Mouse (Mus musculus) hindbrain, embryonic 11.5 days (tissue): ENCODE data around the gene Qrich1. TPM values are rescaled to one million over a fixed set of nuclear protein-coding genes. Genes with fewer than 3 reads are reported as not detected.

Experiments used
- ATAC-seq: fragments of 200-750 bp; cut with Nextera tagmentation; 2 replicates; pipeline ENCODE4 v1.8.0; 2017; ENCODE audit warnings: mild to moderate bottlenecking, moderate TSS enrichment, moderate library complexity; ENCODE audit not compliant: low FRiP score
- DNase-seq: peaks from one replicate; pipeline ENCODE4 v3.0.0-alpha.2; 2015; ENCODE audit warnings: low spot score
- H3K27ac ChIP-seq: fragments of 300-500 bp; sonication (generic); 2 replicates; pipeline ENCODE4 v1.5.1; 2014; ENCODE audit warnings: mild to moderate bottlenecking, low read depth, low read length
- H3K27me3 ChIP-seq: fragments of 300-500 bp; sonication (generic); 2 replicates; pipeline ENCODE4 v1.6.1; 2014; ENCODE audit warnings: mild to moderate bottlenecking, low read length, moderate library complexity, mixed read lengths; ENCODE audit not compliant: control insufficient read depth, insufficient read depth
- H3K36me3 ChIP-seq: fragments of 300-500 bp; sonication (generic); 2 replicates; pipeline ENCODE4 v1.6.1; 2014; ENCODE audit warnings: mild to moderate bottlenecking, low read length, moderate library complexity, mixed read lengths; ENCODE audit not compliant: control insufficient read depth, insufficient read depth
- H3K4me1 ChIP-seq: fragments of 300-500 bp; sonication (generic); replicated peaks from 2 replicates; pipeline ENCODE4 v1.6.1; 2014; ENCODE audit warnings: low read length, mixed read lengths; ENCODE audit not compliant: control insufficient read depth, insufficient read depth
- H3K4me2 ChIP-seq: fragments of 300-500 bp; sonication (generic); replicated peaks from 2 replicates; pipeline ENCODE4 v1.6.1; 2014; ENCODE audit warnings: mild to moderate bottlenecking, low read depth, low read length
- H3K4me3 ChIP-seq: fragments of 300-500 bp; sonication (generic); 2 replicates; pipeline ENCODE4 v1.5.1; 2014; ENCODE audit warnings: low read depth, low read length
- H3K9ac ChIP-seq: fragments of 300-500 bp; sonication (generic); 2 replicates; pipeline ENCODE4 v1.6.1; 2014; ENCODE audit warnings: low read depth, low read length
- H3K9me3 ChIP-seq: fragments of 300-500 bp; sonication (generic); 2 replicates; pipeline ENCODE4 v1.6.1; 2016; ENCODE audit warnings: low read length; ENCODE audit not compliant: control insufficient read depth
- WGBS: fragments of 180-500 bp; shearing (Covaris S2); extraction: QIAGEN DNeasy Blood & Tissue Kit; methylation state at CpG from one replicate; pipeline ENCODE4 v1.1.7; 2014; 5-methylcytosine and 5-hydroxymethylcytosine counted together
- polyA plus RNA-seq: library from polyadenylated mRNA; unstranded; fragments of >200 nt; fragmentation: Nextera tagmentation; extraction: Ambion mirVana; gene quantifications from 2 replicates; pipeline ENCODE4 v1.2.1, GENCODE M21; 2014

Gene Qrich1
- polyA plus RNA-seq, 1 experiment from 2014 or later = 154 TPM

DNA sequence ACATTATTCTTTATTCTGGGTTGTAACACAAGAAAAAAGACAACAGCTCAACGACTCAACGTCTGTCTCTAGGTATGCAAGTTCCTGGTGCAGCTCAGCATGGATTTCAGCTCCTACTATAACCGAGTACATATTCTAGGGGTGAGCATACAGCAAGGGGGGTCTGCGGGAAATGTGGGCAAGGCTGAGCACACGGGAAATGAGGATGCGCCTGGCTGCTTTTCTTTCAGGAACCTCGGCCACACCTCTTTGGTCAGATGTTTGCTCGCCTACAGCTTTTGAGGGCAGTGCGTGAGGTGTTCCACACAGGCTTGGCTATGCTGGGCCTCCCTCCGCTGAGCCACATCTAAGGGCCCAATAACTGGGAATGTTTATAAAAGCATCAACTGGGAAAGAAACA is 55.7 kb downstream of the Qrich1 start:
- Histone ChIP-seq H3K9me3 (no peaks in the 10 kb centered on the region), H3K27ac (no peak overlapping the region), H3K9ac (no peak overlapping the region), H3K27me3 (no peaks in the 10 kb centered on the region), H3K4me3 (no peak overlapping the region), H3K4me1 (peaks cover 17% of the 10 kb centered on the region), H3K4me2 (no peak overlapping the region), H3K36me3 (peaks cover 16% of the 10 kb centered on the region)
- ATAC-seq = no peak
- WGBS = 91% methylated on average over 10 of the region's 10 CpGs
- no peak for DNase-seq

GRCm38 (mm10) chr9:108573774-108574690 is 57.4 kb downstream of the Qrich1 start:
- Histone ChIP-seq H3K4me1 (peaks cover 10% of the 10 kb centered on the region; the same call in 1 of the 2 replicates), H3K9me3 (no peaks in the 10 kb centered on the region), H3K27me3 (no peaks in the 10 kb centered on the region), H3K4me3 (no peak overlapping the region), H3K27ac (no peak overlapping the region), H3K36me3 (peaks cover 16% of the 10 kb centered on the region), H3K9ac (no peak overlapping the region), H3K4me2 (no peak overlapping the region)
- ATAC-seq (no peak), DNase-seq (peak; percentile 83)
- WGBS = 51% methylated on average over 26 of the region's 26 CpGs

DNA sequence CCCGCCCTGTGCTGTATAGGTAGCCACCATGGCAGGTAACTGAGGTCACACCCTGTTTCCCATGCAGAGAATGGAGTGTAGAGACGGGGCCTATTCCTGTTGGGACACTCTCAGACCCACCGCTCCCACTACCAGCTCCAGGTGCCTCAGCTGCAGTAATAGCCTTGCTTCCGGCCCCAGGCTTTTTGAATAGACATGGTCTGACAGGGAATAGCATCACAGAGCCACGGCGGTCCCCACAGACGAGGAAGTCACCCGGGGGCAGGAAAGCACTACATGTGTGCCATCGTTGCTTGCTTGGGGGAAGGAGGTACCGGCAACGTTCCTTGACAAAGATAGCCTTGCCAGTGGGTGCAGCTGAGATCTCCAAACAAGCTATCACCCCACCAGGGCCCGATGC is 58.3 kb downstream of the Qrich1 start:
- H3K4me1 ChIP-seq = peaks cover 16% of the 10 kb centered on the region; the same call in 1 of the 2 replicates
- DNase-seq = no peak
- peak overlapping the region; percentile 14; the same call in 1 of the 2 replicates for H3K4me2 ChIP-seq
- H3K27ac ChIP-seq = no peak overlapping the region
- no peaks in the 10 kb centered on the region for H3K27me3 ChIP-seq
- H3K9ac ChIP-seq = no peak overlapping the region
- H3K36me3 ChIP-seq = peaks cover 16% of the 10 kb centered on the region
- no peak for ATAC-seq
- H3K9me3 ChIP-seq = no peaks in the 10 kb centered on the region
- no peak overlapping the region for H3K4me3 ChIP-seq
- 87% methylated on average over 12 of the region's 12 CpGs for WGBS

DNA sequence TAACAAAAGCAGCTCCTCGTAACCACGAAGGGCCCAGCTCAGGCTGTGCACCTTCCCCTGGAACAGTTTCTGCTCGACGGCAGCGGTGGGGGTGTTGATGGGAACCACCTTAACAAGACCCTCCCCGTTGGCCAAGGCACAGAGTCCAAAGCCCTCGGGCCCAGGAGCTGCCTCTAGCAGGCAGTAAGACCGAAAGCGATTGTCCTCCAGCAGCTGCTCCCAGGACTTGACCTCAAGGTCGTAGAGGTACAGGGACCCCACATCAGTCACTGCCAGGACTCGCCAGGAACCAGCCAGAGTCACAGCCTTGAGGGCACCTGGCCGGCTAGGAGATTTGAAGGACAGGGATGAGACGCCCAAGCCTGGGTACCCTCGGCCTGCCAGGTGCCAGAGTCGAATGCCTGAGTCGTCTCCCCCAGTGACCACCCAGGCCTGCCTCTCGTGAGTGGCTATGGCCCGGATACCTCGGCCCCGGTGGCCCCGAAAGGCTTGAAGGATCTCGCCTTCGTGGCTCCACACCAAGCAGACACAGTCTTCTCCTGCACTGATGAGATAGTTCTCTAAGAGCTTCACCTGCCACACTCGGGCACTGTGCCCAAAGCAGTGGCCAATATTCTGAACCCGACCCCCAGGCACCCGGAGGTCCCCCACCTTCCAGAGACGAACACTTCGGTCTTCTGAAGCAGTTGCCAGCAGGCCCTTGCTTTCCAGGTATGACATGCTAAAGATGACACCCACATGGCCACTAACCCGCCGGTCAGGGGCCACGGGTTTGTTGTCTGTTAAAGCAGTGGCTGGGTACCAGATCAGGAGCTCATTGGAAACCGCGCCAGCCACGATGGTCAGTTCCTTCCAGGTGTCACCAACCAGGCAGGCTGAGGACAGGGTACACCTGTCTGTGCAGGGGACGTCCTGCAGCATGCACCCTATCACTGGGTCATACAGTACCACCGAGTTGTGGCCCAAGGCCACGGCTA is 59.0 kb downstream of the Qrich1 start:
- H3K9me3 ChIP-seq = no peaks in the 10 kb centered on the region
- H3K9ac ChIP-seq = no peak overlapping the region
- peak overlapping the region; percentile 14 for H3K4me2 ChIP-seq
- WGBS = 85% methylated on average over 37 of the region's 37 CpGs
- H3K4me1 ChIP-seq = peaks cover 13% of the 10 kb centered on the region; the same call in 1 of the 2 replicates
- no peak overlapping the region; the same call in 1 of the 2 replicates for H3K4me3 ChIP-seq
- ATAC-seq = no peak
- no peaks in the 10 kb centered on the region for H3K27me3 ChIP-seq
- no peak for DNase-seq
- peaks cover 16% of the 10 kb centered on the region for H3K36me3 ChIP-seq
- no peak overlapping the region for H3K27ac ChIP-seq

DNA sequence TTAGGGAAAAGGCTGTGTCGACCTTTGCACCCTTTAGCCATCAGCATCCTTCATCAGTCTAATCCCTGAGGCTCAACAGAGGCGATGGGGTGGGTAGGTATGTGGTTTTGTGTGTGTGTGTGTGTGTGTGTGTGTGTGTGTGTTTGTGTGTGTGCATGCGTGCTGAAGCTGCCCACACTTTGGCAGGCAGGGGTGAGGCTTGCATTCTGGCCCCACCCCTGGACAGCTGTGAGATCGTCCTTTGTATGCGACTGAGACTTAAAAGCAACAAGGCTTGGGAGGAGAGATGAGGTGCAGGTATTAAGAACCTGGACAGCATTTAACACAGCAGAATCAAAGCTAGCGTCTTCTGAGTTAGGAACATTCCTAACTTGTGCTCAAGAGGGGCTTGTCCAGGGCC is 60.4 kb downstream of the Qrich1 start:
- DNase-seq (no peak), ATAC-seq (no peak)
- WGBS = 55% methylated on average over 6 of the region's 6 CpGs
- H3K9me3 ChIP-seq = no peaks in the 10 kb centered on the region
- H3K36me3 ChIP-seq = peaks cover 15% of the 10 kb centered on the region
- peak overlapping the region; percentile 84 for H3K9ac ChIP-seq
- peak overlapping the region; percentile 82 for H3K4me3 ChIP-seq
- H3K27ac ChIP-seq = no peak overlapping the region
- H3K4me2 ChIP-seq = peak overlapping the region; percentile 71
- no peaks in the 10 kb centered on the region for H3K27me3 ChIP-seq
- H3K4me1 ChIP-seq = peaks cover 11% of the 10 kb centered on the region; the same call in 1 of the 2 replicates

GRCm38 (mm10) chr9:108577934-108578544 is 61.4 kb downstream of the Qrich1 start:
- WGBS = 0% methylated on average over 24 of the region's 24 CpGs
- peak; percentile 61 for DNase-seq

DNA sequence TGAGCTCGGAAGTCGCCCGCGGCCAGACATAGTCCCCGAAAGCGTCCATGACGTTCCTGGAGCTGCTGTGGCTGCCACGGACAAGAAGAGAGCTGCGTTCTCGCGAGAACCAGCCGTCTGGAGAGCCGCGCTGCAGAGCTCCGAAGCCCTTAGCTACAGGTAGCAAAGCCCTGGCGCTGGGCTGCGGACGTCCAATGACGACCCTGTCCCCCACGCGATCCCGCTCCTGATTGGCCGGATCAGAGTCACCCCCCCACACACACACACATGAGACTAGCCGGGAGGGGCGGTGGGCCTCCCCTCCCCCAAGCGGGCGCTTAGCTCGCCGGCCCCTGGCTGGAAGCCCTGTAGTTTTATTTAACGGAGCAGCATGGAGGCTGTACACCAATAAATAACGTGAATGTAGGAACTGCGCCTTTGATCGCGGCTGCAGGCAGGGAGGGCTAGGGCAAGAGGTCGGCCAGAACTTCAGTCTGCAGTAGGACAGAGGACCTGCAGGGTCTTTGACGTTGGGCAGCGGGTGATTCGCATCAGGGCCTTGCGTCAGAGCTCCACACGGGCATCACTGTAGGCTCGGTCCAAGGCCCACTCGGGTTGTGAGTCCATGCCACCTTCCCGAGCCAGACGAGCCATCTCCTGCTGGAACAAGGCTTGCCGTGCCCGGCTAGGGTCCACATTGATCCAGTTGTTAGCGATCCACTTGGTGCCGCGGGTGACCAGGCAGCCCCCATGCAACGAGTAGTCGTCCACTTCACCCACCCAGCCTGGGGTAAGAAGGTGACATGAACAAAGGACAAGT is 62.1 kb downstream of the Qrich1 start, which contains the start of gene Wdr6:
Wdr6 (minus strand) TSS at position 195 of the 799 bp plus-strand sequence.
- H3K9ac ChIP-seq = peak within 1 kb of the TSS; percentile 84
- H3K27ac ChIP-seq = peak within 1 kb of the TSS; percentile 95
- no peaks in the 10 kb centered on the region for H3K9me3 ChIP-seq
- ATAC-seq (peak; percentile 96), DNase-seq (peak; percentile 93)
- peaks cover 11% of the 10 kb centered on the region; the same call in 1 of the 2 replicates for H3K4me1 ChIP-seq
- no peaks in the 10 kb centered on the region for H3K27me3 ChIP-seq
- peaks cover 4% of the 10 kb centered on the region for H3K36me3 ChIP-seq
- WGBS = 5% methylated on average over 51 of the region's 51 CpGs
- peak within 1 kb of the TSS; percentile 71 for H3K4me2 ChIP-seq
- peak within 1 kb of the TSS; percentile 82 for H3K4me3 ChIP-seq

More at GRCm38 (mm10) chr9:108577934-108578544, 61.4 kb downstream of the Qrich1 start:
- Histone ChIP-seq H3K36me3 (peaks cover 5% of the 10 kb centered on the region), H3K4me1 (peaks cover 11% of the 10 kb centered on the region; the same call in 1 of the 2 replicates), H3K4me2 (peak overlapping the region; percentile 71), H3K27me3 (no peaks in the 10 kb centered on the region), H3K9me3 (no peaks in the 10 kb centered on the region), H3K4me3 (peak overlapping the region; percentile 82), H3K27ac (peak overlapping the region; percentile 95), H3K9ac (peak overlapping the region; percentile 84)
- ATAC-seq = peak; percentile 71
